Mouse (Mus musculus): ENCODE data around the gene Gm10681. TPM values are rescaled to one million over a fixed set of nuclear protein-coding genes. Genes with fewer than 3 reads are reported as not detected.
"Not testable (repeated sequence)": the region's sequence is repeated elsewhere in the genome, so short reads cannot be mapped to it uniquely, and the experiment has no call there.

Gm10681 gene
- polyA plus RNA-seq, 1 experiment from 2014 or later, result not detected

DNA sequence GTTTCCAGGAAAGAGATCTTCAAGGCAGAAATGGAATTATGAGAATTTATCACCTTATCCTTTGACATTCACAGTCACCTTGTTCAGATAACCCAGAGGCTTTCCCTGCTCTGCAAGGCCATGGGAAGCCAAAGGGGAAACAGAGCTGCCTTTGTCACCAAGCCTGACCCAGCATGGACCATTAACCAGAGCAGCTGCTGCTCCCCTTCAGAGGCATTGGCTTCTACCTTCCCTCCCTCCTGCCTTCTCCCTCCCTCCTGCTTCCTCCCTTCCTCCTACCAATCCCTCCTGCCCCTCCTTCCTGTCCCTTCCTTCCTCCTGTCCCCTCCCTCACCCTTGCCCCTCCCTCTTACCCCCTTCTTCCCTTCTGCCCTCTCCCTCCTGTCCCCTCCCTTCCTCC lies 41.0 kb downstream of the Gm10681 start:
- H3K4me2 ChIP-seq (ENCODE audit: low read length); H3K4me1 ChIP-seq (ENCODE audit: control insufficient read depth, insufficient read depth, low read length): not testable (repeated sequence)

DNA sequence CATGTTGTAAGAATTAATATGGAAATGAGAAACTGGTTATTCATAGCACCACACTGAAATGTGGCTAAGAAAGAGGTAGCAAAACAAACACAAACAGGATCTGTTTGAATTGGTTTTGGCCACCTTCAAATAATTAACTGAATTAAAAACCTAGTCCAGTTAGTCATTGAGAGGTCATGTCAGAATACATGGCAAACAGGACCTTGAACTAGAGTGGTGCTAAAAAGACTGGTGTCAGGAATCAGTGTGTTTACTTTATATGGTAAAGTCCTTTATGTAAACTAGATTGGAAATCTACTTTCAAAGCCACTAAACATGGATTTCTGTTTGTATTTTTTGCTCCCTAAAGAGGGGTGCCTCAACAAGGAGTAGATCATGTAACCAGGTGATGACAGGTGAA lies 63.6 kb downstream of the Gm10681 start:
- not testable (repeated sequence) for ATAC-seq; H3K4me2 ChIP-seq (ENCODE audit: low read length); H3K36me3 ChIP-seq (ENCODE audit: control insufficient read depth, insufficient read depth, low read length); H3K4me1 ChIP-seq (ENCODE audit: control insufficient read depth, insufficient read depth, low read length); H3K27me3 ChIP-seq (ENCODE audit: control insufficient read depth, insufficient read depth, low read depth, low read length); H3K9ac ChIP-seq (ENCODE audit: low read depth, low read length); H3K4me3 ChIP-seq (ENCODE audit: low read depth, low read length); H3K9me3 ChIP-seq (replicated peaks; ENCODE audit: control insufficient read depth, low read length, poor library complexity, severe bottlenecking); H3K27ac ChIP-seq (ENCODE audit: low read length)

More for the DNA sequence above, 41.0 kb downstream of the Gm10681 start:
- H3K4me3 ChIP-seq (ENCODE audit: low read depth, low read length); H3K9me3 ChIP-seq (replicated peaks; ENCODE audit: control insufficient read depth, low read length, poor library complexity, severe bottlenecking); H3K36me3 ChIP-seq (ENCODE audit: control insufficient read depth, insufficient read depth, low read length); H3K27me3 ChIP-seq (ENCODE audit: control insufficient read depth, insufficient read depth, low read depth, low read length); H3K27ac ChIP-seq (ENCODE audit: low read length); H3K9ac ChIP-seq (ENCODE audit: low read depth, low read length); ATAC-seq: not testable (repeated sequence)

DNA sequence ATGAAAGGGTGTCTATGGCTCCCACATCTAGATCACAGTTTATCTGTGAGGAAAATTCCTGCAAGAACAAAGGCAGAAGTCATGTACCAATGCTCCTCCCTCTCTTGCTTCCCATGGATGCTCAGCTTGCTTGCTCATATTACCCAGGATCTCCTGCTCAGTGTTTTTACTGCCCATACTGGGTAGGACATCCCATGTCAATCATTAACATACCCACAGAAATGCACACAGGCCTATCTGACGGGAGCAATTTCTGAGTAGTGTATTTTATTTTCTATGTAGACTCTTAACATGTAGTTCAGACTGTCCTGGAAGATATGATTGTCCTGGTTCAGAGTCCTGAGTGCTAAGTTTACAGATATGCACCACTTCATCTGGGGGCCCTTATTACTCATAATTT lies 64.1 kb downstream of the Gm10681 start:
- not testable (repeated sequence) for H3K9me3 ChIP-seq (replicated peaks; ENCODE audit: control insufficient read depth, low read length, poor library complexity, severe bottlenecking); H3K4me1 ChIP-seq (ENCODE audit: control insufficient read depth, insufficient read depth, low read length); H3K4me2 ChIP-seq (ENCODE audit: low read length); H3K27ac ChIP-seq (ENCODE audit: low read length); H3K36me3 ChIP-seq (ENCODE audit: control insufficient read depth, insufficient read depth, low read length); H3K9ac ChIP-seq (ENCODE audit: low read depth, low read length); H3K4me3 ChIP-seq (ENCODE audit: low read depth, low read length); ATAC-seq; H3K27me3 ChIP-seq (ENCODE audit: control insufficient read depth, insufficient read depth, low read depth, low read length)
- no CpG with 5 or more reads among the region's 1 CpGs for WGBS

DNA sequence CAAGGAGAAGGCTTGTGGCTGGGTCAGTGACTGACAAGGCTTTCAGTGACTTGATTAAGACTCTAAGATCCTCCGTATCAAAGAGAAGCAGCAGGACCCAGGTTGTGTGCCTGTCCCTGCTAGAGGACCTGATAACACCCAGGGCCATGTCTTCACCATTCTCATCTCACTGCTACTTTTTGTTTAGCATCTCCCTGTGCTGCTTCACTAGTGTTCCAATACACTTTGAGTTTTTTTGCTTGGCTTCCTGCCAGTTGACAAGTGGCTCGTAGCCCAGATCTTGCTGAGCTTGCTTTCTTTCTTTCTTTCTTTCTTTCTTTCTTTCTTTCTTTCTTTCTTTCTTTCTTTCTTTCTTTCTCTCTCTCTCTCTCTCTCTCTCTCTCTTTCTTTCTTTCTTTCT lies 65.8 kb downstream of the Gm10681 start:
- H3K27me3 ChIP-seq (ENCODE audit: control insufficient read depth, insufficient read depth, low read depth, low read length); H3K4me2 ChIP-seq (ENCODE audit: low read length); ATAC-seq; H3K9me3 ChIP-seq (replicated peaks; ENCODE audit: control insufficient read depth, low read length, poor library complexity, severe bottlenecking); H3K36me3 ChIP-seq (ENCODE audit: control insufficient read depth, insufficient read depth, low read length); H3K4me1 ChIP-seq (ENCODE audit: control insufficient read depth, insufficient read depth, low read length); H3K9ac ChIP-seq (ENCODE audit: low read depth, low read length); H3K4me3 ChIP-seq (ENCODE audit: low read depth, low read length); H3K27ac ChIP-seq (ENCODE audit: low read length): not testable (repeated sequence)
- 56% methylated on average over 1 of the region's 2 CpGs for WGBS

DNA sequence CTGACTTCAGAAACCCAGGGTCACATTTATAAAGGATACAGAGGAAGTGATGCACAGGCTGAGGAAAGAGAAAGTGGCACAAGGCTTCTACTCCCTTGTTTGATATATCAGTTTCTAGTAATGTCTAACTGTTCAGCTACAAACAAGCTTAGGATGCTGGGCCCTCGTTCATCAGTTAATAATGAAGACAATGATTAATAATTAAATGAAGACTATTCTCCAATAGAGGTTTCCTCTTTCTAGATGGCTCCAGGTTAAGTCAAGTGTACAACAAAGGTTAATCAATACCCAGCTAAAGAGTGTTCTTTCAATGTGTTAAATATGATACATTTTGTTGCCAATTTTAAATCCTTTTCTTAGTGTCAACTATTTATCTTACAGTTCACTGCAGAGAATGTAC lies 78.2 kb downstream of the Gm10681 start, which contains the start of gene Hsd3b4:
TSS of gene Hsd3b4 (minus strand) at position 101 of the 400 bp plus-strand sequence.
- not testable (repeated sequence) for ATAC-seq; H3K4me2 ChIP-seq (ENCODE audit: low read length); H3K9me3 ChIP-seq (replicated peaks; ENCODE audit: control insufficient read depth, low read length, poor library complexity, severe bottlenecking); H3K4me3 ChIP-seq (ENCODE audit: low read depth, low read length); H3K27ac ChIP-seq (ENCODE audit: low read length); H3K36me3 ChIP-seq (ENCODE audit: control insufficient read depth, insufficient read depth, low read length); H3K4me1 ChIP-seq (ENCODE audit: control insufficient read depth, insufficient read depth, low read length); H3K9ac ChIP-seq (ENCODE audit: low read depth, low read length); H3K27me3 ChIP-seq (ENCODE audit: control insufficient read depth, insufficient read depth, low read depth, low read length)
- no CpG with 5 or more reads among the region's 1 CpGs for WGBS

DNA sequence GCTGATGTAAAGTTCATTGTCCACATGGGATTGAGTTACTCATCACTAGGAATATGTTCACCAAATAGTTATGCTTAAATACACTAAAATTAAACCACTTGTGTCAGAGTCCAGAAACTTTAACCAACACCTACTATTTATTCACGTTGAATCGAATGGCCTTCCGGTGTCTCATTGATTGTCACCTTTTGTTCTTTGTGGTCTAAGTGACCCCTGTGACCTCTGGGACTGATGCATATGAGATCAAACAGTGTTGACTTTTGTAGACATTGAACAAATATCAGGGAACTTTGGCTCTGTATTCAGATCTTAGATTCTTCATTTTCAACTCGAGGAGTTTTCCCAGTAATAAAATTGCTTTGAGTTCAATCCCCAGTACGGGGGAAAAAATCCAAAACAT lies 81.4 kb downstream of the Gm10681 start:
- WGBS, result no CpG with 5 or more reads among the region's 5 CpGs
- not testable (repeated sequence) for H3K4me3 ChIP-seq (ENCODE audit: low read depth, low read length); H3K4me1 ChIP-seq (ENCODE audit: control insufficient read depth, insufficient read depth, low read length); H3K9ac ChIP-seq (ENCODE audit: low read depth, low read length); H3K27me3 ChIP-seq (ENCODE audit: control insufficient read depth, insufficient read depth, low read depth, low read length); H3K36me3 ChIP-seq (ENCODE audit: control insufficient read depth, insufficient read depth, low read length); ATAC-seq; H3K4me2 ChIP-seq (ENCODE audit: low read length); H3K27ac ChIP-seq (ENCODE audit: low read length); H3K9me3 ChIP-seq (replicated peaks; ENCODE audit: control insufficient read depth, low read length, poor library complexity, severe bottlenecking)

Other genes with a start within 250 kb of the Gm10681 start
- gene Phgdh, start 248.8 kb downstream of the Gm10681 start, polyA plus RNA-seq (2015; fragmentation: Nextera tagmentation; extraction: Ambion mirVana), result 105 and 137 TPM in 2 replicates
- gene Zfp697, start 206.3 kb downstream of the Gm10681 start, polyA plus RNA-seq (2015; fragmentation: Nextera tagmentation; extraction: Ambion mirVana), result 17.7 and 18.2 TPM in 2 replicates
- 0.12 TPM in 1 of 2 replicates, not detected in the other for gene Gm4450, start 131.7 kb downstream of the Gm10681 start, polyA plus RNA-seq (2015; fragmentation: Nextera tagmentation; extraction: Ambion mirVana)
- not detected in 2 replicates for gene Hsd3b4, start 78.3 kb downstream of the Gm10681 start, polyA plus RNA-seq (2015; fragmentation: Nextera tagmentation; extraction: Ambion mirVana)
- not detected in 2 replicates for gene Hsd3b5, start 41.4 kb upstream of the Gm10681 start, polyA plus RNA-seq (2015; fragmentation: Nextera tagmentation; extraction: Ambion mirVana)
- not detected in 2 replicates for gene Hsd3b2, start 135.7 kb upstream of the Gm10681 start, polyA plus RNA-seq (2015; fragmentation: Nextera tagmentation; extraction: Ambion mirVana)
- gene Hsd3b3, start 174.3 kb upstream of the Gm10681 start, polyA plus RNA-seq (2015; fragmentation: Nextera tagmentation; extraction: Ambion mirVana), result 0.23 and 0.39 TPM in 2 replicates
- 0.44 and 0.47 TPM in 2 replicates for gene Hsd3b6, start 225.6 kb upstream of the Gm10681 start, polyA plus RNA-seq (2015; fragmentation: Nextera tagmentation; extraction: Ambion mirVana)